Mouse (Mus musculus): ENCODE measurements around the gene Npas3. TPM values are rescaled to one million over a fixed set of nuclear protein-coding genes. Genes with fewer than 3 reads are reported as not detected.

Gene Npas3
- polyA plus RNA-seq, 1 experiment from 2014 or later: 0.61 TPM

DNA sequence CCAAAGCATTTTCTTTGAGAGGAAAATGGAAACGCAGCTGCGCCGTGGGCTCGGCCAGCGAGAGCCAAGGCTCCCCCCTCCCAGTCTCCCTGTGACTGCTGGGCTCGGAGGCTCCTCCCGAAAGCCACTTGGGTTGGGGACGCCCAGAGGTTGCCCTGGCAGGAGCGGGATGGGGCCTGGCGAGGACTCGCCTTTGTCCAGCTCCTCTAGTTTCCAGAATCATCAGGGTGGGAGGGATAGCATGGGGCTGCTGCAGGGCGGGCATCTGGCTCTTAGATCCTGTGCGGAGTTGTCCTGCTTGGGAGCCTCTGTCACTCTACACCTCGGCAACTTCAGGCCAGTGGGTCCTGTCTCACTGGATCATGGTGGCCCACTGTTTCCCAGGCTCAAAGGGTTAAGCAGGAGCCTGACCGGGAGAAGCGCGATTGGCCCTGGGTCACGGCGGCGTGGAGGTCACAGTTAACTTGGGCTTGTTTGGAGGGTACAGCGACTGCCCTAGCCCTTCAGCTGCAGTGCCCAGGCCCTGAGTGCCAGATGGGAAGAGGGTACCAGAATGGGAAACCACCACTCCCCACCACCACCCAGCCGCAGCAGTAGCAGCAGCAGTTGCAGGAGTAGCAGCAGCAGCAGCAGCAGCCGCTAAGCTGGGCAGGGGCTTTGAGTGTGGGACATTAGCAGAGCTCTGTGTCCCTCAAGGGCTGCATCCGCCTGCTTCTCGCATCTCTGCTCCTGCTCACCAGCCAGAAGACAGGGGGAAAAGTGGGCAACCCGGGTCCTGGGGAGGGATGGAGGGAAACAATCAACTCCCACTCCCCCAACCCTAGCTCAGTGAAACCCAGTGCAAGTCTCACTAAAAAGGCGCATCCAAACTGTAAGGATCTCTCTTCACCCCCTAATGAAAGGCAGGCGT lies 1.6 kb upstream of the Npas3 start:
- DNase-seq (ENCODE audit: low spot score) (peak; percentile 16), ATAC-seq (ENCODE audit: low FRiP score, low TSS enrichment) (no peak)
- Histone ChIP-seq H3K4me3 (ENCODE audit: low read depth, low read length) (peak overlapping the region; percentile 25), H3K27me3 (ENCODE audit: control insufficient read depth, insufficient read depth, low read length) (peaks cover 18% of the 10 kb centered on the region), H3K9ac (ENCODE audit: low read length) (0 out of 2 replicates have a peak overlapping the region, but pooled peaks have one; percentile 4), H3K4me1 (replicated peaks; ENCODE audit: control insufficient read depth, insufficient read depth) (no peaks in the 10 kb centered on the region), H3K27ac (replicated peaks) (no peak overlapping the region), H3K36me3 (ENCODE audit: control insufficient read depth, insufficient read depth, low read length) (no peaks in the 10 kb centered on the region), H3K9me3 (ENCODE audit: control insufficient read depth, low read length) (no peaks in the 10 kb centered on the region), H3K4me2 (replicated peaks; ENCODE audit: low read depth) (peak overlapping the region; percentile 50)
- no peak for TF ChIP-seq CTCF (IDR thresholded peaks at IDR 0.05; ENCODE audit: low read depth)
- TF ChIP-seq EP300 (optimal IDR thresholded peaks at IDR 0.05): no peak
- under 1% methylated on average over 27 of the region's 28 CpGs for WGBS

DNA sequence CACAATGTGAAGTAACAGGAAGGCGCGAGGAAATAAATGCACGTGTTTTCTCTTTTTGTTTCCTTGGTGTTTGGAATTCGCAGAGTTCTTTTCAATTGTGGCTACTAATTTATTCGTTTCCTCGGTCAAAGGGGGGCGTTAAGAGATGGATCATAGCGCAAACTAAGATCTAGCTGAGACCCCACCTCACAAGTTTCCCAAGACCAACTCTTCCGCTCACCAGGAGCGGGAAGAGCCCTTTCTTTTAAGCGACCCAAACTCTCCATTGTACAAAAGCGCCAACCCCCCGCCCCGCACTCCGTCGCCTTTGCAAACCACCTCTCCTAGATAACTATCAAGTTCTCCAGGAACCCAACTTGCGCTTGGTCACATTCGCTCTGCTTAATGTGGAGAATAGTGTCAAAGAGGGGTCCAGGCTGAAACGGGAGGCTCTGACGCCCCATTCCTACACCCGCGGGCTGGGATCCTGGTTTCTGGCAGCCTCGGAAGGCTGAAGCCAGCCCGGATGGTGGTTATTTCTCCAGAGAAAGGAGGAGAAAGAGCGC lies 914 bp upstream of the Npas3 start:
- no peak for TF ChIP-seq EP300 (optimal IDR thresholded peaks at IDR 0.05)
- TF ChIP-seq CTCF (IDR thresholded peaks at IDR 0.05; ENCODE audit: low read depth): no peak
- under 1% methylated on average over 25 of the region's 25 CpGs for WGBS

DNA sequence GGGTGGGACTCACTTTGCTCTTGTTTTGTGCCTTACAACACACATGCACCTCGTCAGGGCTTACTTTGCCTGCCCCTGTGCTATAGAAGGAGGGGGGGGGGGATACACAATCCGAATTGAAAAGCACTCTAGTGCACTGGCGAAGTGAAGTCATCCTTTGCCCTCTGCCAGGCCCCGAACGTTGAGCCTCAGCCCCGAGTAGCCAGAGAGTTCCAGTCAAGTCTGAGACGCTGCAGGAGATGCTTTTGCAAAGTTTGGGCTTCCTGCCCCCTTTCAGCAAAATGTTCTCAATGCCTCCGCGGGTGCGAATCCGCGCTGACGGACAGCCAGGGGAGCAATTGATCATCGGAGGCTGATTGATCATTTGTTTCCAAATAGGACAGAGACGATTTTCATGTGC lies 319 bp downstream of the Npas3 start:
- no peak for TF ChIP-seq CTCF (IDR thresholded peaks at IDR 0.05; ENCODE audit: low read depth)
- TF ChIP-seq EP300 (optimal IDR thresholded peaks at IDR 0.05): no peak
- WGBS: 2% methylated on average over 15 of the region's 15 CpGs
- no peak overlapping the region for H3K9ac ChIP-seq (ENCODE audit: low read length)
- H3K4me1 ChIP-seq (replicated peaks; ENCODE audit: control insufficient read depth, insufficient read depth): no peaks in the 10 kb centered on the region
- DNase-seq (ENCODE audit: low spot score) (peak; percentile 18), ATAC-seq (ENCODE audit: low FRiP score, low TSS enrichment) (no peak)
- no peaks in the 10 kb centered on the region for H3K36me3 ChIP-seq (ENCODE audit: control insufficient read depth, insufficient read depth, low read length)
- H3K4me3 ChIP-seq (ENCODE audit: low read depth, low read length): peak overlapping the region; percentile 48
- H3K9me3 ChIP-seq (ENCODE audit: control insufficient read depth, low read length): no peaks in the 10 kb centered on the region
- H3K4me2 ChIP-seq (replicated peaks; ENCODE audit: low read depth): peak overlapping the region; percentile 83
- no peak overlapping the region for H3K27ac ChIP-seq (replicated peaks)
- peaks cover 18% of the 10 kb centered on the region for H3K27me3 ChIP-seq (ENCODE audit: control insufficient read depth, insufficient read depth, low read length)

More for the DNA sequence above, 914 bp upstream of the Npas3 start:
- H3K27me3 ChIP-seq (ENCODE audit: control insufficient read depth, insufficient read depth, low read length): peaks cover 18% of the 10 kb centered on the region
- H3K36me3 ChIP-seq (ENCODE audit: control insufficient read depth, insufficient read depth, low read length): no peaks in the 10 kb centered on the region
- H3K9ac ChIP-seq (ENCODE audit: low read length): no peak overlapping the region
- no peaks in the 10 kb centered on the region for H3K4me1 ChIP-seq (replicated peaks; ENCODE audit: control insufficient read depth, insufficient read depth)
- H3K4me2 ChIP-seq (replicated peaks; ENCODE audit: low read depth): peak overlapping the region; percentile 83
- DNase-seq (ENCODE audit: low spot score) (no peak), ATAC-seq (ENCODE audit: low FRiP score, low TSS enrichment) (no peak)
- H3K9me3 ChIP-seq (ENCODE audit: control insufficient read depth, low read length): no peaks in the 10 kb centered on the region
- H3K4me3 ChIP-seq (ENCODE audit: low read depth, low read length): peak overlapping the region; percentile 48; the same call in 1 of the 2 replicates
- no peak overlapping the region for H3K27ac ChIP-seq (replicated peaks)

DNA sequence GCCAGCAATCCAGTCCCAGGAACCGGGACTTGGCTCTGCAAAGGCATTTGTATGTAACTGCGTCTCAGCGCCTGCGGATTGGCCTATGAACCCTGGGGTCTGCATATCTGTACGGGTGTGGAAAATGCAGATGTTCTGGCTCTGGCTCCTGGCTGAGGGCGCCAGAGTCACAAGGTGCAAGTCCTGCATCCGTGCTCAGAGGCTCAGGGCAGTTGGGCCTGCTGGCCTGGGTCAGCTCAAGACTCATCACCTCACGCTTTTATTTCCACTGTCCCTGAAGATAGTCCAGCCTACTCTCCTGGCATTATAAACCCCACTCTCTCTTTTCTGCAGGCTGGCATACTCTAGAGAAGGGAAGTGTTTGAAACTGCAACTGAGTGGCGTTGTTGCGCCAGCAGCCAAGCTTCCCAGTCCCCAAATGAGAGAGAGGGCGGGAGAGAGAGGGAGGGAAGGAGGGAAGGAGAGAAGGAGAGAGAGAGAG lies 3.3 kb downstream of the Npas3 start:
- H3K27ac ChIP-seq (replicated peaks): no peak overlapping the region
- H3K4me2 ChIP-seq (replicated peaks; ENCODE audit: low read depth): peak overlapping the region; percentile 92
- no peaks in the 10 kb centered on the region for H3K36me3 ChIP-seq (ENCODE audit: control insufficient read depth, insufficient read depth, low read length)
- no peaks in the 10 kb centered on the region for H3K9me3 ChIP-seq (ENCODE audit: control insufficient read depth, low read length)
- H3K4me1 ChIP-seq (replicated peaks; ENCODE audit: control insufficient read depth, insufficient read depth): no peaks in the 10 kb centered on the region
- WGBS: 5% methylated on average over 10 of the region's 11 CpGs
- H3K9ac ChIP-seq (ENCODE audit: low read length): no peak overlapping the region
- peaks cover 13% of the 10 kb centered on the region; the same call in 1 of the 2 replicates for H3K27me3 ChIP-seq (ENCODE audit: control insufficient read depth, insufficient read depth, low read length)
- DNase-seq (ENCODE audit: low spot score) (peak; percentile 18), ATAC-seq (ENCODE audit: low FRiP score, low TSS enrichment) (no peak)
- TF ChIP-seq CTCF (IDR thresholded peaks at IDR 0.05; ENCODE audit: low read depth) (peak; percentile 26; the same call in 1 of the 2 replicates), EP300 (optimal IDR thresholded peaks at IDR 0.05) (no peak)
- H3K4me3 ChIP-seq (ENCODE audit: low read depth, low read length): 0 out of 2 replicates have a peak overlapping the region, but pooled peaks have one; percentile 4

DNA sequence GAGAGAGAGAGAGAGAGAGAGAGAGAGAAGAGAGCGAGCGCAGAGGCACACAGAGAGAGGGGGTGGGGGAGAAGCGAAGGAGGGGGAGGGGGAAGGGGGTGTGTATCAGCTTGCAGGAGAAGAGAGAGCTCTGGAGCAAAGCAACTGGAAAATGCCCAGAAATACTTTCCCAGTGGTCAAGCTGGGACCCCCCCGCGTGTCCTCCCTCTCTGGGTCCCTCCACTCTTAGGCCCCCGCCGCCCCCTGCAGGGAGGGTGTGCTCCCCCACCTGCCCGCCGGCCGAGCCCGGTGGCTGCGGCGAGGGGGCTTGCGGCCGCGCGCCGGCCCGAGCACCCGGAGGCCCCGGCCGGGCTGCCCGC lies 3.7 kb downstream of the Npas3 start:
- Histone ChIP-seq H3K9me3 (ENCODE audit: control insufficient read depth, low read length) (no peaks in the 10 kb centered on the region), H3K27ac (replicated peaks) (peak overlapping the region; percentile 82; the same call in 1 of the 2 replicates), H3K4me3 (ENCODE audit: low read depth, low read length) (peak overlapping the region; percentile 71), H3K27me3 (ENCODE audit: control insufficient read depth, insufficient read depth, low read length) (peaks cover 11% of the 10 kb centered on the region; the same call in 1 of the 2 replicates), H3K4me1 (replicated peaks; ENCODE audit: control insufficient read depth, insufficient read depth) (no peaks in the 10 kb centered on the region), H3K9ac (ENCODE audit: low read length) (peak overlapping the region; percentile 72), H3K36me3 (ENCODE audit: control insufficient read depth, insufficient read depth, low read length) (no peaks in the 10 kb centered on the region), H3K4me2 (replicated peaks; ENCODE audit: low read depth) (peak overlapping the region; percentile 92)
- no peak; the same call in none of the 2 replicates for ATAC-seq (ENCODE audit: low FRiP score, low TSS enrichment)
- TF ChIP-seq EP300 (optimal IDR thresholded peaks at IDR 0.05) (no peak), CTCF (IDR thresholded peaks at IDR 0.05; ENCODE audit: low read depth) (no peak)
- 2% methylated on average over 15 of the region's 23 CpGs for WGBS
- DNase-seq (ENCODE audit: low spot score): no peak

Measured in stomach, postnatal 0 days (tissue).